Mouse (Mus musculus): Measurements from ENCODE around the gene Ncaph.
"Not testable (repeated sequence)": the region's sequence is repeated elsewhere in the genome, so short reads cannot be mapped to it uniquely, and the experiment has no call there.

Ncaph gene

GRCm38 (mm10) chr2:127133621-127134461, at the start of gene Ncaph:
Ncaph (minus strand) TSS chr2:127133954.
- peak; percentile 89 to 97 for DNase-seq (ENCODE audit: low spot score in 2 of 2)

DNA sequence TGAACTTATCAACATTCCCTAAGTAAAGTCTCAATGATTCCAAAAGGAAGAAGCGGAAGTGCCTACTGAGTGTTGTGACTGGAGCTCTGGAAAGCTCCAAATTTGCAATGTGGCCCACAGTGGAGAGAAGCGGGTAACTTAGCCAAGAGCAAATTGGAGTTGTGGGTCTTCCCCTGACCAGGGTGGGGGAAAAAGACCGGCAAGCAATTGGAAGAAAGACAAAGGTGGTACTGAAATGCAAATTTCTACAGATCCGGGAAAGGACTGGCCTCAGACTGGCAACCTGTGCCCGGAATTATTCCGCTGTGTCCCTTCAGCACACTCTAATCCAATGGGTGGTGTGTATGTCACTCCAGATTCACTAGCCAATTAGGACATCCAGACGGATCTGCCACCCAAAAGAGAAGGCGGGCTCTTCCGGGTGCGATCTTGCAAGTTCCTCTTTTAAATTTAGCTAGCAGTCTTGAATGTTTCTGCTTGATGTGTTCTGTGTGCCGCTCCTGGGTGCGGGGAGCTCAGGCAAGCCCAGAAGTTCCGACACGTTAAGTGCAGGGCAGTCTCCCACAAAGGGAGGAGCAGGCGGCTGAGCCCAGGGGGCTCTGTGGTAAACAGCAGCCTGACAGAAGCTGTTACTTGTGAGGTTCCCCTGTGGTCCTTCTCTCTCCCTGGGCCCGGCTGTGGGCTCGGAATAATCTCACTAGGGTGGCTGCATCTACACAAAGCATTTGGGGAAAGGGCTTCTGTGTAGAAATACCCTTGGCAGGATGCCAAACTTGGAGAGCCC, 49.0 kb upstream of the Ncaph start:
- DNase-seq (ENCODE audit: low spot score in 2 of 2) = peak; percentile 66 to 67

- DNase-seq (ENCODE audit: low spot score in 2 of 2) = peak in 1 of 2 experiments; percentile 53
These were observed 32.5 kb upstream of the Ncaph start for GRCm38 (mm10) chr2:127166261-127166660.

DNA sequence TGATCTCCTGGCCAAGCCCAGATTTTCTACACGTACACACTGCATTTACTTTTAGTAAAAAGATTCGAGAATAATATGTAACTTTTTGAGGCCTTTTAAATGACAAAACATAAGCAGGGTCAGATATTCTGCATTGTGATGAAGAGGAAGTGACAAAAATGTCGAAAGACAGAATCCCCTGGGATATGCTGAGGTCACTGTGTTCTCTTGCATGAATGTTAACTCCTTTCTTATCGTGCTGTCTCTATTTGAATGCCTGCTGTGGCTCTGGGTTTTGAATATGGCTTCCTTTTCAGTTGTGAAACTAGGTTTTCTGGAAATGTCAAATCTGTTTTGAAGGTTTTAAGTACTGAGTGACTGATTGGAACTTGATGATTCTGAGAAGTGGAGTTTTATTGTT, 31.9 kb upstream of the Ncaph start:
- DNase-seq (ENCODE audit: low spot score in 2 of 2) = no peak

GRCm38 (mm10) chr2:127145699-127146098, 11.9 kb upstream of the Ncaph start:
- DNase-seq (ENCODE audit: low spot score in 2 of 2) = no peak

- DNase-seq (ENCODE audit: low spot score in 2 of 2) = peak; percentile 53 to 60
These were observed 9.7 kb upstream of the Ncaph start, which contains the start of gene Itpripl1 for GRCm38 (mm10) chr2:127143158-127144063. Itpripl1 (minus strand) TSS chr2:127143442.

DNA sequence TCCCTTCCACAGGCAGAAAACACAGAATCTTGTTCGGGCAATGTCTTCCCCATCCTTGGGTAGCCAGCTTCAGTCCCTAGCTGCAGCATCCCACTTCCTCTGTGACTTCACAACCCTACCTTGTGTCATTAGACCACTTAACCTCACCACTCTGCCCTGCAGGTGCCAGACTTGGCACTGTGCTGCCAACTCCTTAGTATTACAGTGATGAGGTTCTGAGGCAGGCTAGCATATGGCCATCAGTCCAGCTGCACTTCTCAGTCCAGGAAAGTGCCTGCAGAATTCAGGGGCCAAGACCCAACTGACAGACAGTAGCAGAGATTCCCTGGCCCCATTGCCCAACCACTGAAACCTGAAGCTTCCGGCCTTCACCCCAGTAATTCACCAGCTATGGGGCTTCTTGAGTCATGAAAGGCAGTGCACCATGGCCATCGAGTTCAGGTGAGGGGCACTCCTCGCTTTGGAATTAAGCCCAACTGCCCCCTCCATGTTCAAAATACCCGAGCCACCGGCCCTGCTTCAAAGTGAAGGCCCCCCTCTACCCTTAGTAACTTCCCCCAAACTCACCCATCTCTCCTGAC, 8.9 kb upstream of the Ncaph start:
- no peak for DNase-seq (ENCODE audit: low spot score in 2 of 2)

- no peak for DNase-seq (ENCODE audit: low spot score in 2 of 2)
These were observed 8.3 kb upstream of the Ncaph start for GRCm38 (mm10) chr2:127142031-127142430.

DNA sequence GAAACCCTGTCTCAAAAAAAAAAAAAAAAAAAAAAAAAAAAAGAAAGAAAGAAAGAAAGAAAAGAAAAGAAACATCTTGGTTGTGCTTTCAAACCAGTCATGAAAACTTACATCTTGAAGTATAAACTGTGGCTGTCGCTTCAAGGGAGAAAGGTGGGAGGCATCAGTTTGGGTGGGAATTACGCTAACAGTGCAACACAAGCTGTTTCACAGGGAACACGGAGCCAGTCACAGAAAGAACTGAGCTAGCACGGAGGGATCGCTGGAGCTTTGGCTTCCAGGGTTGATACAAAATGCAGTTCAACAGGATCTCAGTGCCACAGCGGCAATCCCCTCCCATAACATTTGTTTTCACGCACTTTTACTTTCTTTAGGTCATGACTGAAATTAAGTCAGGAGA, 6.3 kb upstream of the Ncaph start:
- DNase-seq (ENCODE audit: low spot score in 2 of 2) = no peak

- no peak for DNase-seq (ENCODE audit: low spot score in 2 of 2)
These were observed 5.9 kb upstream of the Ncaph start for GRCm38 (mm10) chr2:127139605-127140004.

- no peak for DNase-seq (ENCODE audit: low spot score in 2 of 2)
These were observed 5.3 kb upstream of the Ncaph start for GRCm38 (mm10) chr2:127139094-127139493.

GRCm38 (mm10) chr2:127138449-127138848, 4.7 kb upstream of the Ncaph start:
- DNase-seq (ENCODE audit: low spot score in 2 of 2) = no peak

DNA sequence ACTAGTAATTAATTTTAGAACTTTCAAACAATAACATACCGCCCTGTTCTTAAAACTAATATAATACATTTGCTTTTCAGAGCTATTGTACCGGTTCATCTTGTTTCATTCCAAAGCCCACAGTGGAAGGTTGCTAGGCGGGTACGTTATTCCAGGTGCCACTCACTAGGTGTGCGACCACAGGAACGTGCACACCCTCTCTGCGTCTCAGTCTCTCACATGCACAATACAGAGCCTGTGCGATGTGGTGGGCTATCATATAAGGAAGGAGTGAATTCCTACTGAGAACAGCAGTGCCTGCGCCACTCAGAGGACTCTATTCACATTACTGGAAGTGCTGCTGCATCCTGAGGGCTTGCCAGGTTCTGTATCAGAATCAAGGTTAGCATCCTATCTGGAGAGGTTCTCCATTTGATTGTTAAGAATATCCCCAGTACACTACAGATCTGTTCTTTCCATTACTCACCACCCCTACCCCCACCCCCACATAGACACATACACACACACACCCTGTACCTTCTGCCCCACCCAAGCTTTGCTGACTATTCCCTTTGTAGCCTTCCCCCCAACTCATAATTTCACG, 4.2 kb upstream of the Ncaph start:
- no peak for DNase-seq (ENCODE audit: low spot score in 2 of 2)

- DNase-seq (ENCODE audit: low spot score in 2 of 2) = no peak
These were observed 3.2 kb upstream of the Ncaph start for GRCm38 (mm10) chr2:127136979-127137378.

- DNase-seq (ENCODE audit: low spot score in 2 of 2) = not testable (repeated sequence)
These were observed 1.5 kb upstream of the Ncaph start for GRCm38 (mm10) chr2:127135255-127135654.

DNA sequence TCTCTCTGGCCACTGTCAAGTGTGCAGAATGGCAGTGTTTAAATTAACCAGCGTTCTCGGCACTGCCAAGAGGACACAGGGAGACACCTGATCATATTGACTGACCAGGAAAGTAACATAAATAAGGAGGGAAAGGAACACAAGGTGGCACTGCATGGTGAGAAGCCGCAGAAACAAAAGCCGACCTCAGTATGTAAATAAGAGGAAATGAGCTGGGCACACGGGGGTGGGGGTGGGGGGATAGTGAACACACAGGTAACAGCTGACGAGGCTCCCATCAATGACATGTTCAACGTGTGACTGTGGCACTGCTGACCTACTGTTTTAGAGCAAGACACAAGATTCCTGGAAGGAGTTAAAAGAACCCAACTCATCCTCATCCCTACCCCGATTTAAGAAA, 2.4 kb downstream of the Ncaph start:
- no peak for DNase-seq (ENCODE audit: low spot score in 2 of 2)

GRCm38 (mm10) chr2:127128926-127129325, 4.8 kb downstream of the Ncaph start:
- DNase-seq (ENCODE audit: low spot score in 2 of 2) = no peak

DNA sequence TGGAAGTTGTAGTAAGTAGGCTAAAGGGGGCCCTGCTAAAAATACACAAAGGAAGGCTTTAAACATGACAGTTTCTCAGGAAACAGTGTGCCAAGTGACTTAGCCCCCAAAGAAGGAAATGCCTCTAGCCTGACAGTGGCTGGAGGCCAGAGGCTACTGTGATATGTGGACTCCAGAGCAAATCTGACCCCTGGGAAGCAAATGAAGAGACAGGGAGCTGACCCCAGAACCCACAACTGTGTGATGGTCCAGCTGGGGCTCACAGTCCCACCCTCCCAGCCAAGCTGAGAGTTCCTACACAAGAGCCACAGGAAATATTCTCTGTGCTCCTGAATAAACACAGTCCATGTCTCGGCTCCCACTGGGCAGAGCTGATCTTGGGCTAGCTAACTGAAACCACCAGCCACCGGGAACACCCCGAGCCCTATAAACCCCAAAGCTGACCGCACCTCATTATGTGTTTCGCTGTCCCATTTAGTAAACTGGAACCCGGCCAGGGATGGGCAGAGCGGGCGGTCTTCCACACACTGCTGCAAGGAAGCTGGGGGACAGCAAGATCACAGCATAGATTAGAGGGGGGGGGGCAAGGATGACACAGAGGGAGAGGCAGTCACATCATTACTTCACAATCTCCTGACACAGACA, 12.0 kb downstream of the Ncaph start:
- no peak for DNase-seq (ENCODE audit: low spot score in 2 of 2)

- DNase-seq (ENCODE audit: low spot score in 2 of 2) = no peak
These were observed 24.8 kb downstream of the Ncaph start for GRCm38 (mm10) chr2:127108986-127109385.

- DNase-seq (ENCODE audit: low spot score in 2 of 2) = no peak
These were observed 41.8 kb downstream of the Ncaph start for GRCm38 (mm10) chr2:127092000-127092399.

Measured in thymus, postnatal 10 days (tissue).